Mouse (Mus musculus) frontal cortex, adult 2 months (tissue): ENCODE measurements around the gene Zrsr1. TPM values are rescaled to one million over a fixed set of nuclear protein-coding genes. Genes with fewer than 3 reads are reported as not detected.
A peak's percentile ranks its signal among the peaks of the same experiment; 100 is the strongest.

Experiments used
- DNase-seq, 2 experiments: peaks; one replicate each; pipeline ENCODE4 v3.0.0; 2022; ENCODE audit warnings: low spot score in 1 of 2; ENCODE audit errors: extremely low spot score in 1 of 2
- polyA plus RNA-seq: library from polyadenylated mRNA; depleted of rRNA; stranded (reverse); fragments of >200 nt; gene quantifications from 2 replicates; pipeline ENCODE4 v1.2.3, GENCODE M21; 2012; rRNA removed

Gene Zrsr1
- polyA plus RNA-seq, 1 experiment: 59.0 TPM

GRCm38 (mm10) chr11:23007481-23008180, 35.8 kb downstream of the Zrsr1 start, which contains the start of gene Fam161a:
Fam161a (plus strand) TSS chr11:23007531.
- DNase-seq: peak; percentile 93 to 94

- DNase-seq: peak; percentile 55 to 76
Observed at GRCm38 (mm10) chr11:23008181-23008823, 36.5 kb downstream of the Zrsr1 start.

- DNase-seq: no peak
Observed at GRCm38 (mm10) chr11:23008824-23009200, 37.0 kb downstream of the Zrsr1 start.

- DNase-seq: no peak
Observed at GRCm38 (mm10) chr11:23013096-23013495, 41.3 kb downstream of the Zrsr1 start.

- DNase-seq: no peak
Observed at GRCm38 (mm10) chr11:23013580-23014294, 41.9 kb downstream of the Zrsr1 start.

- no peak for DNase-seq
Observed at GRCm38 (mm10) chr11:23014996-23015395, 43.2 kb downstream of the Zrsr1 start.

- DNase-seq: no peak
Observed at GRCm38 (mm10) chr11:23017943-23018342, 46.1 kb downstream of the Zrsr1 start.

- no peak for DNase-seq
Observed at GRCm38 (mm10) chr11:23020116-23020770, 48.4 kb downstream of the Zrsr1 start.

- no peak for DNase-seq
Observed at GRCm38 (mm10) chr11:23020841-23021240, 49.0 kb downstream of the Zrsr1 start.

- no peak for DNase-seq
Observed at GRCm38 (mm10) chr11:23023155-23023554, 51.4 kb downstream of the Zrsr1 start.

GRCm38 (mm10) chr11:23024169-23024568, 52.4 kb downstream of the Zrsr1 start:
- no peak for DNase-seq

Other genes starting within 250 kb of the Zrsr1 start
- gene B3gnt2, start 111.0 kb upstream of the Zrsr1 start, polyA plus RNA-seq: 9.7 and 11.2 TPM in 2 replicates
- gene Gm28048, start 10.1 kb downstream of the Zrsr1 start, polyA plus RNA-seq: 3.8 and 6.4 TPM in 2 replicates
- gene Commd1, start 10.4 kb downstream of the Zrsr1 start, polyA plus RNA-seq: 39.1 and 46.5 TPM in 2 replicates
- 63.7 and 77.8 TPM in 2 replicates for gene Cct4, start 18.5 kb downstream of the Zrsr1 start, polyA plus RNA-seq
- gene Fam161a, start 35.5 kb downstream of the Zrsr1 start, polyA plus RNA-seq: 4.1 and 4.5 TPM in 2 replicates